Mouse (Mus musculus) lung, postnatal 0 days (tissue): Measurements from ENCODE around the gene BC005537. TPM values are rescaled to one million over a fixed set of nuclear protein-coding genes. Genes with fewer than 3 reads are reported as not detected.

ENCODE experiments used
- ATAC-seq: fragments of 200-750 bp; cut with Nextera tagmentation; 2 replicates; pipeline ENCODE4 v1.8.0; 2017; ENCODE audit warnings: moderate library complexity
- DNase-seq: peaks from one replicate; pipeline ENCODE4 v3.0.0-alpha.2; 2016; ENCODE audit warnings: low spot score
- H3K27ac ChIP-seq: fragments of 300-500 bp; sonication (generic); 2 replicates; pipeline ENCODE4 v1.5.1; 2014; ENCODE audit warnings: antibody characterized with exemption, mild to moderate bottlenecking, low read length, mixed read lengths
- H3K27me3 ChIP-seq: fragments of 300-500 bp; sonication (generic); replicated peaks from 2 replicates; pipeline ENCODE4 v1.6.1; 2014; ENCODE audit warnings: low read length, mixed read lengths; ENCODE audit not compliant: insufficient read depth
- H3K36me3 ChIP-seq: fragments of 300-500 bp; sonication (generic); 2 replicates; pipeline ENCODE4 v1.6.1; 2014; ENCODE audit warnings: low read length, mixed read lengths; ENCODE audit not compliant: insufficient read depth
- H3K4me1 ChIP-seq: fragments of 300-500 bp; sonication (generic); 2 replicates; pipeline ENCODE4 v1.6.1; 2014; ENCODE audit warnings: antibody characterized with exemption, low read depth, low read length, mixed read lengths; ENCODE audit not compliant: insufficient read depth
- H3K4me2 ChIP-seq: fragments of 300-500 bp; sonication (generic); replicated peaks from 2 replicates; pipeline ENCODE4 v1.6.1; 2014; ENCODE audit warnings: low read depth, mild to moderate bottlenecking, low read length, moderate library complexity, mixed read lengths
- H3K4me3 ChIP-seq: fragments of 300-500 bp; sonication (generic); 2 replicates; pipeline ENCODE4 v1.5.1; 2014; ENCODE audit warnings: low read depth, low read length
- H3K9ac ChIP-seq: fragments of 300-500 bp; sonication (generic); replicated peaks from 2 replicates; pipeline ENCODE4 v1.6.1; 2014; ENCODE audit warnings: low read depth, mild to moderate bottlenecking
- H3K9me3 ChIP-seq: fragments of 300-500 bp; sonication (generic); 2 replicates; pipeline ENCODE4 v1.6.1; 2016; ENCODE audit warnings: low read length, mixed read lengths
- CTCF ChIP-seq: IDR thresholded peaks from 2 replicates; pipeline ENCODE4 v1.5.1; 2016; ENCODE audit warnings: antibody characterized with exemption, mild to moderate bottlenecking
- EP300 ChIP-seq: IDR thresholded peaks from 2 replicates; pipeline ENCODE4 v1.6.1; 2016; ENCODE audit warnings: antibody characterized with exemption, mild to moderate bottlenecking, control low read depth
- WGBS: fragments of 180-500 bp; shearing (Covaris S2); extraction: QIAGEN DNeasy Blood & Tissue Kit; methylation state at CpG from one replicate; pipeline ENCODE4 v1.1.7; 2014; 5-methylcytosine and 5-hydroxymethylcytosine counted together
- polyA plus RNA-seq: library from polyadenylated mRNA; unstranded; fragments of >200 nt; fragmentation: Nextera tagmentation; extraction: Ambion mirVana; gene quantifications from 2 replicates; pipeline ENCODE4 v1.2.1, GENCODE M21; 2015

BC005537 gene
- polyA plus RNA-seq, 1 experiment from 2014 or later = 18.5 TPM

GRCm38 (mm10) chr13:24806079-24806478 is 4.6 kb downstream of the BC005537 start:
- DNase-seq (no peak), ATAC-seq (no peak)
- H3K4me3 ChIP-seq = no peak overlapping the region

GRCm38 (mm10) chr13:24812521-24812920 is 11.1 kb downstream of the BC005537 start:
- no peaks in the 10 kb centered on the region for H3K9me3 ChIP-seq
- H3K9ac ChIP-seq = no peak overlapping the region
- peaks cover 25% of the 10 kb centered on the region for H3K36me3 ChIP-seq
- ATAC-seq (no peak), DNase-seq (no peak)
- no peaks in the 10 kb centered on the region for H3K4me1 ChIP-seq
- no peak overlapping the region for H3K4me2 ChIP-seq
- no peak overlapping the region for H3K27ac ChIP-seq
- no peaks in the 10 kb centered on the region for H3K27me3 ChIP-seq
- no peak overlapping the region for H3K4me3 ChIP-seq
- TF ChIP-seq EP300 = no peak
- TF ChIP-seq CTCF = no peak
- 91% methylated on average over 2 of the region's 2 CpGs for WGBS

More at GRCm38 (mm10) chr13:24806079-24806478, 4.6 kb downstream of the BC005537 start:
- peaks cover 8% of the 10 kb centered on the region; the same call in 1 of the 2 replicates for H3K36me3 ChIP-seq
- no peak overlapping the region for H3K4me2 ChIP-seq
- no peaks in the 10 kb centered on the region for H3K27me3 ChIP-seq
- no peaks in the 10 kb centered on the region for H3K9me3 ChIP-seq
- no peak overlapping the region for H3K27ac ChIP-seq
- no peak overlapping the region for H3K9ac ChIP-seq
- TF ChIP-seq EP300 (no peak), CTCF (no peak)
- H3K4me1 ChIP-seq = peaks cover 5% of the 10 kb centered on the region; the same call in 1 of the 2 replicates

- DNase-seq (no peak), ATAC-seq (no peak)
- Histone ChIP-seq H3K4me3 (no peak overlapping the region), H3K36me3 (peaks cover 24% of the 10 kb centered on the region), H3K27ac (no peak overlapping the region), H3K9me3 (no peaks in the 10 kb centered on the region), H3K4me2 (no peak overlapping the region), H3K27me3 (no peaks in the 10 kb centered on the region), H3K9ac (no peak overlapping the region), H3K4me1 (no peaks in the 10 kb centered on the region)
- TF ChIP-seq EP300 (no peak), CTCF (no peak)
- 75% methylated on average over 1 of the region's 1 CpGs for WGBS
Observed at GRCm38 (mm10) chr13:24814616-24815015, 13.2 kb downstream of the BC005537 start.

GRCm38 (mm10) chr13:24816125-24817092 is 15.0 kb downstream of the BC005537 start:
- Histone ChIP-seq H3K9me3 (no peaks in the 10 kb centered on the region), H3K27me3 (no peaks in the 10 kb centered on the region), H3K4me3 (no peak overlapping the region), H3K27ac (no peak overlapping the region), H3K36me3 (peaks cover 22% of the 10 kb centered on the region), H3K4me1 (no peaks in the 10 kb centered on the region), H3K4me2 (no peak overlapping the region), H3K9ac (no peak overlapping the region)
- ATAC-seq (peak; percentile 61), DNase-seq (no peak)
- 50% methylated on average over 4 of the region's 4 CpGs for WGBS
- TF ChIP-seq CTCF (no peak), EP300 (no peak)

GRCm38 (mm10) chr13:24819931-24820330 is 18.5 kb downstream of the BC005537 start:
- Histone ChIP-seq H3K4me2 (no peak overlapping the region), H3K4me3 (no peak overlapping the region), H3K4me1 (no peaks in the 10 kb centered on the region), H3K27me3 (no peaks in the 10 kb centered on the region), H3K9me3 (no peaks in the 10 kb centered on the region), H3K36me3 (0 out of 2 replicates have a peak, but pooled peaks cover 6% of the 10 kb centered on the region), H3K9ac (no peak overlapping the region), H3K27ac (no peak overlapping the region)
- WGBS = 68% methylated on average over 1 of the region's 1 CpGs
- ATAC-seq (no peak), DNase-seq (no peak)
- TF ChIP-seq CTCF (no peak), EP300 (no peak)

GRCm38 (mm10) chr13:24822663-24823343 is 21.3 kb downstream of the BC005537 start:
- 82% methylated on average over 16 of the region's 16 CpGs for WGBS
- H3K4me3 ChIP-seq = no peak overlapping the region
- H3K9ac ChIP-seq = no peak overlapping the region
- H3K27ac ChIP-seq = no peak overlapping the region
- no peaks in the 10 kb centered on the region for H3K4me1 ChIP-seq
- no peak overlapping the region for H3K4me2 ChIP-seq
- no peak for ATAC-seq
- H3K36me3 ChIP-seq = 0 out of 2 replicates have a peak, but pooled peaks cover 6% of the 10 kb centered on the region
- DNase-seq = no peak
- no peak for TF ChIP-seq CTCF
- TF ChIP-seq EP300 = no peak
- H3K9me3 ChIP-seq = no peaks in the 10 kb centered on the region
- H3K27me3 ChIP-seq = no peaks in the 10 kb centered on the region
